Mouse (Mus musculus) limb, embryonic 14.5 days (tissue): ENCODE measurements around the gene Sh3d19. TPM values are rescaled to one million over a fixed set of nuclear protein-coding genes. Genes with fewer than 3 reads are reported as not detected.

Source experiments
- ATAC-seq: fragments of 200-750 bp; cut with Nextera tagmentation; 2 replicates; pipeline ENCODE4 v1.8.0; 2017; ENCODE audit warnings: low read depth, moderate number of reproducible peaks, moderate TSS enrichment; ENCODE audit not compliant: low FRiP score
- DNase-seq: peaks from one replicate; pipeline ENCODE4 v3.0.0-alpha.2; 2015; ENCODE audit warnings: low spot score
- H3K27ac ChIP-seq: fragments of 300-500 bp; sonication (generic); replicated peaks from 2 replicates; pipeline ENCODE4 v1.5.1; 2014; ENCODE audit warnings: low read depth, mild to moderate bottlenecking, low read length, moderate library complexity, mixed read lengths
- H3K27me3 ChIP-seq: fragments of 300-500 bp; sonication (generic); 2 replicates; pipeline ENCODE4 v1.6.1; 2014; ENCODE audit warnings: low read length, mixed read lengths; ENCODE audit not compliant: control insufficient read depth, insufficient read depth
- H3K36me3 ChIP-seq: fragments of 300-500 bp; sonication (generic); 2 replicates; pipeline ENCODE4 v1.6.1; 2014; ENCODE audit warnings: mild to moderate bottlenecking, low read length, moderate library complexity, mixed read lengths; ENCODE audit not compliant: control insufficient read depth, insufficient read depth
- H3K4me1 ChIP-seq: fragments of 300-500 bp; sonication (generic); 2 replicates; pipeline ENCODE4 v1.6.1; 2014; ENCODE audit warnings: antibody characterized with exemption, low read length, mixed read lengths; ENCODE audit not compliant: control insufficient read depth, insufficient read depth
- H3K4me2 ChIP-seq: fragments of 300-500 bp; sonication (generic); replicated peaks from 2 replicates; pipeline ENCODE4 v1.6.1; 2014; ENCODE audit warnings: low read depth, mild to moderate bottlenecking, low read length, moderate library complexity; ENCODE audit not compliant: severe bottlenecking
- H3K4me3 ChIP-seq: fragments of 300-500 bp; sonication (generic); replicated peaks from 2 replicates; pipeline ENCODE4 v1.5.1; 2014; ENCODE audit warnings: low read length
- H3K9ac ChIP-seq: fragments of 300-500 bp; sonication (generic); 2 replicates; pipeline ENCODE4 v1.6.1; 2014; ENCODE audit warnings: mild to moderate bottlenecking, low read depth, low read length, moderate library complexity; ENCODE audit not compliant: severe bottlenecking
- H3K9me3 ChIP-seq: fragments of 300-500 bp; sonication (generic); 2 replicates; pipeline ENCODE4 v1.6.1; 2016; ENCODE audit warnings: low read length; ENCODE audit not compliant: control insufficient read depth
- POLR2A ChIP-seq: fragments of 200-500 bp; IDR thresholded peaks from 2 replicates; pipeline ENCODE4 v1.8.0; 2012; ENCODE audit warnings: inconsistent platforms, mild to moderate bottlenecking, moderate library complexity, borderline replicate concordance; ENCODE audit not compliant: insufficient read depth, insufficient read length; ENCODE audit errors: extremely low read depth
- WGBS: fragments of 180-500 bp; shearing (Covaris S2); extraction: QIAGEN DNeasy Blood & Tissue Kit; methylation state at CpG from one replicate; pipeline ENCODE4 v1.1.7; 2014; 5-methylcytosine and 5-hydroxymethylcytosine counted together
- polyA plus RNA-seq, 2 experiments: library from polyadenylated mRNA; depleted of rRNA in 1 of 2; stranded (reverse) in 1 of 2; unstranded in 1 of 2; fragments of >200 nt; fragmentation: Nextera tagmentation in 1 of 2; extraction: Ambion mirVana in 1 of 2; gene quantifications; 2 replicates each; pipeline versions ENCODE4 v1.2.1 to v1.2.3; 2012 to 2014

The Sh3d19 gene
- polyA plus RNA-seq, 2 experiments = 29.2 to 33.8 TPM

DNA sequence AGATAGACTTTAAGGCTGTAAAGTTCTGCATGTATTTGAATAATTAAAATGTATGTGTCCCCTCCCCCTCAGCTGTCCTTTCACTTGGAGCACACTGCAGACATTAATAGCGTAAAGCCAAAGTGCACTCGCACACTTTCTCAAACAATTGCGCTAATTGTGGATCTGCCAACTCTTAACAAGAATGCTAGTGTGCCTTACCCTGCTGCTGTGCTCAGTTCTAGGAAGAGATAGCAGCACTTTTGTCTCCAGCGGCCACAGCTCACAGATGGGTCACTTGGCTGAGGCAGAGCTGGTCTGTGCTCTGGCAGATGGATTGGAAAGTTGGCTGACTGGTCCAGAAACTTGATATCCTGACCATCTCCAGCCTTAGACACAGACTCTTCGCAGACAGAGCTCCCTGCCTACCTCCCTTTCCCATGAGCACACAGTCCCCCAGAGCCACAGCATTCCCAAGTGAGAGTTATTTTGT is 42.7 kb upstream of the Sh3d19 start:
- Histone ChIP-seq H3K4me3 (no peak overlapping the region), H3K9me3 (no peaks in the 10 kb centered on the region), H3K4me1 (peaks cover 4% of the 10 kb centered on the region), H3K4me2 (no peak overlapping the region), H3K27ac (no peak overlapping the region), H3K27me3 (no peaks in the 10 kb centered on the region), H3K9ac (no peak overlapping the region), H3K36me3 (no peaks in the 10 kb centered on the region)
- DNase-seq (no peak), ATAC-seq (no peak)
- WGBS = 67% methylated on average over 5 of the region's 5 CpGs
- no peak for TF ChIP-seq POLR2A

DNA sequence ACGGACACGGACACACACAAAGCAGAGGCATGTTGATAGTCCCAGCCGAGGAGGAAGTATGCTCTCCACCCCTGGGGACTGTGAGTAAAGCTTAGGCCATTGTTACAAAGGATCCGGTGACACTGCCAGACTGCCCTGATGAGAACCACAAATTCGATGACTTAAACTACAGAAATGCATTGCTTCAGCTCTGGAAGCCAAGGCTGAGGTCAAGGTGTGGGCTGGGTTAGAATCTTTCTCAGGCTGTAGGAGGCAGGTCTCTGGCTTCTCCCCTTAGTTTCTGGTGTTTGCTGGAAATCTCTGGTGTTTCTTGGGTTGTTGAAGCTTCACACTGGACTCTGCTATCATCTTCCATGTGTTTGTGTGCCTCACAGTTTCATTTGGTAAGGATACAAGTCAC is 41.2 kb upstream of the Sh3d19 start:
- no peak for ATAC-seq

DNA sequence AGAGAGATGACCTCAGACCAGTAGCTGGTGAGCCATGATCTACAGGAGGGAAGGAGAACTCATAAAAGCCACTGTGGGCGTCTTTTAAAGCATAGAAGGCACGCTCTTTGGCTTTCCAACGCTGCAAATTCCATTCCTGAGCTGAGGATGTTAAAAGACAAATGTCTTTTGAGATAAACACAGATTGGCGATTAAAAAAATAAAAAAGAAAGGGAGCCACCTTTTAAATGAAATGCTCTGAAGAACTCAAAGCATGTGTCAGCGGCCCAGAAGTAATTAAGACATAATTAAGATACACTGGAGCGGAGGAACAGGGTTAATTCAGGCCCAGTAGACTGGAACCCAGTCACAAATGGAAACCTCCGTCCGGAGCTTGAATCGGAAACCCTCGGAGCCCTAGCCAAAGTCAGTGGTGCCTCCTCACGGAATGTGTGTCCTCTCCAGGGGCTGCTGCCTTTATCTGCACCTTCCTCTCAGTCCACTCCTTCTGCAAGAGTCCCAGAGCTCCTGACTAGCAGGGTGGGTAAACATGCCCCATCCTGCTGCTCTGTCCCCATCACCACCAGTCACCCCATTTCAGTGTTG is 40.1 kb upstream of the Sh3d19 start:
- no peak overlapping the region for H3K4me2 ChIP-seq
- H3K9me3 ChIP-seq = no peaks in the 10 kb centered on the region
- H3K9ac ChIP-seq = no peak overlapping the region
- no peak for TF ChIP-seq POLR2A
- no peak overlapping the region for H3K4me3 ChIP-seq
- no peaks in the 10 kb centered on the region for H3K27me3 ChIP-seq
- no peak overlapping the region for H3K27ac ChIP-seq
- no peaks in the 10 kb centered on the region for H3K36me3 ChIP-seq
- WGBS = 79% methylated on average over 11 of the region's 11 CpGs
- no peaks in the 10 kb centered on the region for H3K4me1 ChIP-seq
- ATAC-seq (no peak), DNase-seq (no peak)

More for the DNA sequence above, 41.2 kb upstream of the Sh3d19 start:
- Histone ChIP-seq H3K4me3 (no peak overlapping the region), H3K27ac (no peak overlapping the region), H3K27me3 (no peaks in the 10 kb centered on the region), H3K9me3 (no peaks in the 10 kb centered on the region), H3K9ac (no peak overlapping the region), H3K36me3 (no peaks in the 10 kb centered on the region), H3K4me1 (no peaks in the 10 kb centered on the region), H3K4me2 (no peak overlapping the region)
- DNase-seq = no peak
- TF ChIP-seq POLR2A = no peak
- 87% methylated on average over 5 of the region's 5 CpGs for WGBS

DNA sequence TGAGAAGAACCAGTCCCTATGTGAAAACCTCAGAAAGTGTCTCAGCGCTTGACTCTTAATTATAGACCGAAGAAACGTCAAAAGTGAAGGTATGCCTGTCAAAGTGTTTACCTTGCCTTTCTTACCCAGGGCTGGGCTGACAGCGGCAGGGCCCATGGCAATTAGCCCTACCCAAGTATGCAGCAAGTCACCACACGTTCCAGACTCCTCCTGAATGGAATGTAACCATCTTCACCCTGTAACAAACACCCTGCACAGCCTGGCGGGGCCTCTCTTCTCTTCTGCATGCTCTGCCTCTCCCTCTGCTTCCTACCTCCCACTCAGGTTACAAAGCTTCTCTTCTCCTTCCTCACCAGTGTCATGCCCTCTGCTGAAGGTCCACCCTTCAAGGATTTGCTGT is 39.0 kb upstream of the Sh3d19 start:
- Histone ChIP-seq H3K4me3 (no peak overlapping the region), H3K4me1 (no peaks in the 10 kb centered on the region), H3K9me3 (no peaks in the 10 kb centered on the region), H3K36me3 (no peaks in the 10 kb centered on the region), H3K4me2 (no peak overlapping the region), H3K27me3 (no peaks in the 10 kb centered on the region), H3K27ac (no peak overlapping the region), H3K9ac (no peak overlapping the region)
- no peak for TF ChIP-seq POLR2A
- ATAC-seq = no peak
- 74% methylated on average over 6 of the region's 6 CpGs for WGBS
- peak; percentile 54 for DNase-seq

DNA sequence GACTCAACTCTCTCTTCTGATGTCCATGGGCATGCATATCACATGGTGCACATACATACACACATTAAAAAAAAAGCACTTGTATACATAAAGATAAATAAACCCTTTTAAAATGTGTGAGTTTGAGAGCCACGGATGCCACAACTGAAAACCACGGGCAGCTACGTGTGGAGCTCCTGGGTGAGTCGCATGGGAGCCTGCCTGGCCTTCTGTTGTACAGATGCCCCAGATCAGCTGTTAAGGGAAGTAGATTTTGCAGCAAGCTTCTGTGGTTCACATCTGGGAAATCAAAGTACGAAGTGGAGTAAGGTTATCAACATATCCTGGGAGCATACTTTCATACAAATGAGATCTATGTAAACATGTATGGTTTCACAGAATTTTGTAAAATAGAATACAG is 37.3 kb upstream of the Sh3d19 start:
- Histone ChIP-seq H3K27ac (no peak overlapping the region), H3K9me3 (no peaks in the 10 kb centered on the region), H3K9ac (no peak overlapping the region), H3K27me3 (no peaks in the 10 kb centered on the region), H3K4me1 (no peaks in the 10 kb centered on the region), H3K36me3 (no peaks in the 10 kb centered on the region), H3K4me2 (no peak overlapping the region), H3K4me3 (no peak overlapping the region)
- DNase-seq = no peak
- no peak for TF ChIP-seq POLR2A
- WGBS = 83% methylated on average over 5 of the region's 5 CpGs
- no peak for ATAC-seq
